Mouse (Mus musculus): ENCODE measurements around the gene Igdcc3. TPM values are rescaled to one million over a fixed set of nuclear protein-coding genes. Genes with fewer than 3 reads are reported as not detected.

The Igdcc3 gene
- polyA plus RNA-seq, 1 experiment from 2014 or later, result 0.19 TPM

GRCm38 (mm10) chr9:65141306-65141975 lies 452 bp downstream of the Igdcc3 start:
- peak overlapping the region; percentile 78 for H3K9ac ChIP-seq
- peaks cover 43% of the 10 kb centered on the region for H3K27me3 ChIP-seq
- peak overlapping the region; percentile 60 for H3K27ac ChIP-seq
- H3K9me3 ChIP-seq (replicated peaks), result no peaks in the 10 kb centered on the region
- under 1% methylated on average over 73 of the region's 73 CpGs for WGBS
- peak overlapping the region; percentile 79 for H3K4me3 ChIP-seq
- H3K4me1 ChIP-seq (replicated peaks), result peaks cover 17% of the 10 kb centered on the region
- peak overlapping the region; percentile 100 for H3K4me2 ChIP-seq
- peak; percentile 63 for ATAC-seq (replicated peaks; ENCODE audit: insufficient number of reproducible peaks, insufficient read depth, low FRiP score, low read depth)
- no peaks in the 10 kb centered on the region for H3K36me3 ChIP-seq

DNA sequence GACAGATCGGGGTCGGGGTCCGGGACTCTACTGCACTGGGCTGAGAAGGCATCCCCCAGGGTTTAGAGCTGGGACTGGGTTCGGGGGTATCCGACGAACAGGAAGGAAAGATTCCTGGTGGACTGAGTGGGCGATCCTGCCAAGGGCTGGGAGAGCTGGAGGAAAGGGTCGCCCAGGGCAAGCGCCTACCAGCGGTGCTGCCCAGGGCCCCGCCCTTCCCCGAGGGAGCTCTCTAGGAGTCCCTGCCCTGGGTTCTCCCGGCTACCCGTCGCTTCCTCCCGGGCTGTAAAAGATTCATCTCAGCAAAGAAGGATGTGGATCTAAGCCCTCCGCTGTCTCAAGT lies 958 bp downstream of the Igdcc3 start:
- Histone ChIP-seq H3K27me3 (peaks cover 43% of the 10 kb centered on the region), H3K27ac (peak overlapping the region; percentile 60; the same call in 1 of the 2 replicates), H3K9me3 (replicated peaks) (no peaks in the 10 kb centered on the region), H3K4me2 (peak overlapping the region; percentile 100), H3K9ac (peak overlapping the region; percentile 78), H3K36me3 (no peaks in the 10 kb centered on the region), H3K4me3 (peak overlapping the region; percentile 79), H3K4me1 (replicated peaks) (peaks cover 17% of the 10 kb centered on the region)
- 0% methylated on average over 17 of the region's 17 CpGs for WGBS
- ATAC-seq (replicated peaks; ENCODE audit: insufficient number of reproducible peaks, insufficient read depth, low FRiP score, low read depth), result peak; percentile 51

GRCm38 (mm10) chr9:65142399-65142798 lies 1.4 kb downstream of the Igdcc3 start:
- 4% methylated on average over 8 of the region's 8 CpGs for WGBS
- H3K9ac ChIP-seq, result peak overlapping the region; percentile 78; the same call in 1 of the 2 replicates
- no peaks in the 10 kb centered on the region for H3K36me3 ChIP-seq
- H3K4me2 ChIP-seq, result peak overlapping the region; percentile 100
- H3K4me3 ChIP-seq, result peak overlapping the region; percentile 79
- ATAC-seq (replicated peaks; ENCODE audit: insufficient number of reproducible peaks, insufficient read depth, low FRiP score, low read depth), result no peak
- H3K4me1 ChIP-seq (replicated peaks), result peaks cover 17% of the 10 kb centered on the region
- H3K27ac ChIP-seq, result no peak overlapping the region
- H3K9me3 ChIP-seq (replicated peaks), result no peaks in the 10 kb centered on the region
- H3K27me3 ChIP-seq, result peaks cover 43% of the 10 kb centered on the region

DNA sequence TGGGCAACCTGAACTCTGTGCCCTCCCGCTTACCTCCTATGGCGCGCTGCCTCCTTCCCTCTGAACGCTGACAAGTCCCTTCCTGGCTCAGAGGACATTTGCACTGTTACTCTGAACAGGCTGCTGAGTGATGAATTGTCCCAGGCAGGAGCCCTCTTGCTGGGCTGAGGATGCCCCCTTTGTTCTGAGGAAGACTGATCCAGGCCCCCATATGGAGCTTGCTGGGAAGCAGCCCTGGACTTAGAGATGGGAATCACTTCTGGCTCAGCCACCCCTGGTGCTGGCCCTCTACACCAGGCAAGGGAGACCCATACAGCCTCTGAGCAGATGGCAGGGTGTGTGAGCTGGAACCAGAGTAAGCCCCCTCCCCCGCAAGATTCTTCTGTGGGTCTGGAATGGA lies 5.0 kb downstream of the Igdcc3 start:
- no peak for ATAC-seq (replicated peaks; ENCODE audit: insufficient number of reproducible peaks, insufficient read depth, low FRiP score, low read depth)
- Histone ChIP-seq H3K9ac (no peak overlapping the region), H3K9me3 (replicated peaks) (no peaks in the 10 kb centered on the region), H3K4me2 (no peak overlapping the region), H3K4me3 (no peak overlapping the region), H3K36me3 (no peaks in the 10 kb centered on the region), H3K27ac (no peak overlapping the region), H3K27me3 (peaks cover 25% of the 10 kb centered on the region), H3K4me1 (replicated peaks) (peaks cover 12% of the 10 kb centered on the region)
- WGBS, result 74% methylated on average over 5 of the region's 5 CpGs

DNA sequence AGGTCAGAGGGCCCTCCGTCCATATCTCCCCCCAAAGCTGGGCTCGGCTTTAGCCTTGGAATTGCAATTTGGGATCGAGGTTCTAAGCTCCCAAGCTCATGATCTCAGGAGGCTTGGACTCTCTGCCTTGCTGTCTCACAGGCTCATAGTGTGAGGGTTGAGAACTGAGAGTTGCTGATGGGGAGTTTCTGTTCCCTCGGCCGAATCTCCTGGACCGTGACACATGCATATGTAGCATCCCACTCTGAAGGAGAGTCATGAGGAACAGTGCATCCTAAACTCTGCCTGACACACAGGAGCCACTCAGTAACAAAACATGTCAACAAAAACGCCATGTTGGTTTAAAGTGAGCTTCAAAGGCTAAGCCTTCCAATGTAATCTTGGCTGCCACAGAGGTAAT lies 7.5 kb downstream of the Igdcc3 start:
- 76% methylated on average over 7 of the region's 7 CpGs for WGBS
- Histone ChIP-seq H3K36me3 (no peaks in the 10 kb centered on the region), H3K9me3 (replicated peaks) (no peaks in the 10 kb centered on the region), H3K4me3 (no peak overlapping the region), H3K4me2 (no peak overlapping the region), H3K4me1 (replicated peaks) (peaks cover 3% of the 10 kb centered on the region; the same call in 1 of the 2 replicates), H3K27ac (no peak overlapping the region), H3K27me3 (peaks cover 9% of the 10 kb centered on the region; the same call in 1 of the 2 replicates), H3K9ac (no peak overlapping the region)
- ATAC-seq (replicated peaks; ENCODE audit: insufficient number of reproducible peaks, insufficient read depth, low FRiP score, low read depth), result no peak

DNA sequence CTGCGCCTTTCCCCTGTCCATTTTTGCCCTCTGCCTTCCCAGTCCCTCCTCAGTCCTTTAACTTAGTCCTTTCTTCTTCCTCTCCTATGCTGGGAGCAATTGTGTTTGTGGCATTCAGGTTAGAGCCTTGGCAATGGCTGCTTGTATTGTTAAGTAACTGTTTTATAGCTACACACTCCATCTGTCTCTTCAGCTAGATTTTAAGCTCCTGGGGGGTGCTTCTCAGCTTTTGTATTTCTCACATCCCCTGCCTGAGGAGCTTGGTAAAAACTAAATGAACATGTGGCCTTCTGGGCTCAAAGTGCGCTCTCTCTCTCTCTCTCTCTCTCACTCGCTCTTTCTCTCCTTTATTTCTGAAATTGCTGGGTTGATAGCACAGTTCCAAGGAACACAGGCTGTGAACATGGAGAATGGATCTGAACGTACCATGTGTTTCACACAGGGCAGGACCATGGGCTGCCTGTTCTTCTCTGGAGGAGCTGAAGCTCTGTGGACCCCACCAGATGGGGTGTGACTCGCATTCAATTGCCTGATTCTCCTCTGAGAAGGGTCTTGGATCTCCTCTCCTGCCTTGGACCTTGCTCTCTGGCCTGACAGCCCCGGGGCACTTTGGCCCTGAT lies 11.8 kb downstream of the Igdcc3 start:
- Histone ChIP-seq H3K27me3 (peaks cover 10% of the 10 kb centered on the region; the same call in 1 of the 2 replicates), H3K27ac (no peak overlapping the region), H3K4me1 (replicated peaks) (peaks cover 19% of the 10 kb centered on the region), H3K9ac (no peak overlapping the region), H3K4me2 (no peak overlapping the region), H3K9me3 (replicated peaks) (no peaks in the 10 kb centered on the region), H3K4me3 (no peak overlapping the region), H3K36me3 (no peaks in the 10 kb centered on the region)
- WGBS, result 63% methylated on average over 6 of the region's 6 CpGs
- no peak for ATAC-seq (replicated peaks; ENCODE audit: insufficient number of reproducible peaks, insufficient read depth, low FRiP score, low read depth)

- no peak overlapping the region for H3K27ac ChIP-seq
- 30% methylated on average over 5 of the region's 5 CpGs for WGBS
- no peaks in the 10 kb centered on the region for H3K9me3 ChIP-seq (replicated peaks)
- H3K9ac ChIP-seq, result no peak overlapping the region
- H3K27me3 ChIP-seq, result peaks cover 11% of the 10 kb centered on the region
- peaks cover 19% of the 10 kb centered on the region for H3K4me1 ChIP-seq (replicated peaks)
- H3K4me2 ChIP-seq, result no peak overlapping the region
- H3K4me3 ChIP-seq, result no peak overlapping the region
- ATAC-seq (replicated peaks; ENCODE audit: insufficient number of reproducible peaks, insufficient read depth, low FRiP score, low read depth), result no peak
- no peaks in the 10 kb centered on the region for H3K36me3 ChIP-seq
Measured at GRCm38 (mm10) chr9:65153331-65153711, 12.3 kb downstream of the Igdcc3 start.

- Histone ChIP-seq H3K27me3 (peaks cover 20% of the 10 kb centered on the region), H3K4me1 (replicated peaks) (peaks cover 19% of the 10 kb centered on the region), H3K36me3 (no peaks in the 10 kb centered on the region), H3K9ac (no peak overlapping the region), H3K4me3 (no peak overlapping the region), H3K27ac (no peak overlapping the region), H3K4me2 (no peak overlapping the region), H3K9me3 (replicated peaks) (no peaks in the 10 kb centered on the region)
- no peak for ATAC-seq (replicated peaks; ENCODE audit: insufficient number of reproducible peaks, insufficient read depth, low FRiP score, low read depth)
- 67% methylated on average over 9 of the region's 9 CpGs for WGBS
Measured at GRCm38 (mm10) chr9:65154692-65155455, 13.9 kb downstream of the Igdcc3 start.

DNA sequence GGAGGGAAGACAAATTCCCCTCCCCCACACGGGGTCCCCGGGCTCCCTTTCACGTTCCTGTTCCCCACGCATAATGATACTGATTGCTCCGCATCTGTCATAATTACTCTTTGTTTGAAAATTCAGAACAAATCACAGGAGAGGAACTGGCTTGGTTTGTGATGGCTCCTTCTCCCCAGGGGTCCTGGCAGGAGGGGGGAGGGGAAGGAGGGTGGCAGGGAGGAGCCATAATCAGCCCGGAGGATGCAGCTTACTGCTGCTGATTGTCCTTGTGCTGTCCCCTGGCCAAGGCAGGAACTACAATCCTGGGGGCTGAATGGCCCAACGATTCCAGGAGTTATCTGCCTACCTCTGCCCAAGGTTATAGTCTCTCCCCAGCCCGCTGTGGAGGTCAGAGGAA lies 15.6 kb downstream of the Igdcc3 start:
- no peak for ATAC-seq (replicated peaks; ENCODE audit: insufficient number of reproducible peaks, insufficient read depth, low FRiP score, low read depth)
- Histone ChIP-seq H3K4me2 (peak overlapping the region; percentile 29), H3K27ac (no peak overlapping the region), H3K4me1 (replicated peaks) (peaks cover 19% of the 10 kb centered on the region), H3K27me3 (peaks cover 32% of the 10 kb centered on the region), H3K4me3 (no peak overlapping the region), H3K36me3 (no peaks in the 10 kb centered on the region), H3K9ac (no peak overlapping the region), H3K9me3 (replicated peaks) (no peaks in the 10 kb centered on the region)
- WGBS, result 9% methylated on average over 8 of the region's 8 CpGs

- no peak overlapping the region for H3K27ac ChIP-seq
- H3K4me2 ChIP-seq, result no peak overlapping the region
- no peaks in the 10 kb centered on the region for H3K9me3 ChIP-seq (replicated peaks)
- no peak overlapping the region for H3K4me3 ChIP-seq
- H3K27me3 ChIP-seq, result peaks cover 43% of the 10 kb centered on the region
- 23% methylated on average over 6 of the region's 6 CpGs for WGBS
- H3K4me1 ChIP-seq (replicated peaks), result peaks cover 23% of the 10 kb centered on the region
- no peak; the same call in 1 of the 2 replicates for ATAC-seq (replicated peaks; ENCODE audit: insufficient number of reproducible peaks, insufficient read depth, low FRiP score, low read depth)
- no peak overlapping the region for H3K9ac ChIP-seq
- no peaks in the 10 kb centered on the region for H3K36me3 ChIP-seq
Measured at GRCm38 (mm10) chr9:65157631-65158030, 16.6 kb downstream of the Igdcc3 start.

DNA sequence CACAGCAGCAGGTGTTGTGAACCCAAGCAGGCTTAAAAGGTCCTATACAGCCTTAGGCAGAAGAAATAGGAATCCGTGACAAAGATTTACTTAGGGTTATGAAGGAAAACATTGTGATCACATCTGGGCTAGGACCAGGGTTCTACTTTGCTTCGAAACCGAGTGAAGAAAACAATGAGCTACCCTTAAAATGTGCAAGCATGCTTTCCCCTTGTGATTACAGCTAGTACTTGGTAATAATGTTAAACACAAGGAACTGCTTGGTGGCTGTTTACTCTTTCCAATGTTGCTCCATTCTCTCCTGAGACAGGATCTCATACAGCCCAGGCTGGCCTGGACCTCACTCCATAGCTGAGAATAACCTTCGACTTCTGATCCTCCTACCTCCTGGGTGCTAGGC lies 20.2 kb downstream of the Igdcc3 start:
- H3K36me3 ChIP-seq, result no peaks in the 10 kb centered on the region
- no peak overlapping the region for H3K4me3 ChIP-seq
- H3K27me3 ChIP-seq, result peaks cover 65% of the 10 kb centered on the region
- no peak for ATAC-seq (replicated peaks; ENCODE audit: insufficient number of reproducible peaks, insufficient read depth, low FRiP score, low read depth)
- H3K4me1 ChIP-seq (replicated peaks), result peaks cover 28% of the 10 kb centered on the region
- WGBS, result 58% methylated on average over 4 of the region's 4 CpGs
- H3K27ac ChIP-seq, result no peak overlapping the region
- H3K9ac ChIP-seq, result no peak overlapping the region
- H3K9me3 ChIP-seq (replicated peaks), result no peaks in the 10 kb centered on the region
- no peak overlapping the region for H3K4me2 ChIP-seq
